Mouse (Mus musculus): Measurements from ENCODE around the gene Adprh. TPM values are rescaled to one million over a fixed set of nuclear protein-coding genes. Genes with fewer than 3 reads are reported as not detected.
"Not testable (repeated sequence)": the region's sequence is repeated elsewhere in the genome, so short reads cannot be mapped to it uniquely, and the experiment has no call there.

Gene Adprh
- 10 to 100 TPM; 63.6 to 63.9 TPM for total RNA-seq (2021)

DNA sequence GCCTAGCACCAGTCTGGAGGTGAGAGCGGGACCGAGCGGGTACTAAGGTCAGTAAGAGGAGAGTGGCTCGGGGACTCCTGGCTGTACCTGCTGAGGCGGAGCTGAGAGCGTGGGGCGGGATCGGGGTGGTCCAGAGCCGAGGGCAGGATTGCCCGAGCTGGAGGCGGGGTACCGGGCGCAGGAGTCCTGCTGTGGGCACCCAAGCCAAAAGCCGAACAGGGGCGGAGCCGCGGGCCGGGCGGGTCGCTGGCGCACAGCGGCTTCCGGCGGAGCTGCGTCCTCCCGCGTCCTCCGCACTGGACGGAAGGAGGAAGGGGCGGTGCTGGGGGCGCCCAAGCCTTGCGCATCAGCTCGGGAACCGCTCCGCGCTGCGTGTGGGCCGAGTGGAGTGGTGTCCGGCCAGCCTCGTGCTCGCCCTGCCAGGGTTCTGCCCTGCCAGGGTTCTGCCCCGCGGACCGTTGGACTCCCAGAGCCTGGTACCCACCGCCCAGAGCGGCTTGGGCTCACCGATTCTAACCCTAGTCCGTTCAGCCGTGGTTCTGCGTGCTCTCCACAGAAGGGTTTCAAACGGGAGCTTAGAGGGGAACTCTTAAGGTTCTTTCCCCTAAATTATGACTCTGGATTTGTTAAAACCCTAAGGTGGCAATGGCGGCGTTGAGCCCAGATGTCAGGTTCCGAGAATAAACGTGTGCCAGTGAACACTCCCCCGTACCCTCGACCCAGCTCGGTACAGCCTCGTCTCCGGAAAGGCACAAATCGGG is at the start of gene Adprh:
Gene Adprh, minus strand, starts transcription at position 262 of the 761 bp plus-strand sequence.
- DNase-seq (ENCODE audit: extremely low spot score in 1 of 2, low spot score in 2 of 2) = peak; percentile 85 to 95
- intact Hi-C loops (cut with DNase I) = no loop called here

DNA sequence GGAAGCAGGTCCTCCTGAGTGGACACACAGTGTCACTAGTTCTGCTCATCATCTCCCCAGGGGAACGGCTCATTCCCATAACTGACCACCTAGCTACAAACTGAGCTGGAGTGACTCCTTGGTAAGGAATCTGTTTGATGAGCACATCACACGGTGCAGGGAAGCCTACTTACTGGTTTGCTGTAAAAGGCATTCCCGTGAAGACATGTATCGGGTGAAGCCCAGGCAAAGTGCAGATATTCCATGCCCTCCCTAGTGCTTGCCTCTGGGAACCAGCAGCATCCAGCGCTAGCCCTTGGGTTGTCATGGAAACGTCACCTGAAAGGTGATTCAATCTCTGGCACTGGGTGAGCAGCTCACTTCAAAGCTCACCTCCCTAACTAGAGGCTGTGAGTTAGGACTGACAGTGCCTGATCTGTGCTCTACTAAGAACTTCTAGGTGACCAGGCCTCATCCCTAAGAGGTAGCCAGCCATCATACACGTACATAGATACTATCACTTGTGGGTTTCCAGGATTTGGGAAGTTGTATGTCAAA is 44.2 kb upstream of the Adprh start:
- intact Hi-C loops (cut with DNase I) = no loop called here
- no peak for DNase-seq (ENCODE audit: extremely low spot score in 1 of 2, low spot score in 2 of 2)

DNA sequence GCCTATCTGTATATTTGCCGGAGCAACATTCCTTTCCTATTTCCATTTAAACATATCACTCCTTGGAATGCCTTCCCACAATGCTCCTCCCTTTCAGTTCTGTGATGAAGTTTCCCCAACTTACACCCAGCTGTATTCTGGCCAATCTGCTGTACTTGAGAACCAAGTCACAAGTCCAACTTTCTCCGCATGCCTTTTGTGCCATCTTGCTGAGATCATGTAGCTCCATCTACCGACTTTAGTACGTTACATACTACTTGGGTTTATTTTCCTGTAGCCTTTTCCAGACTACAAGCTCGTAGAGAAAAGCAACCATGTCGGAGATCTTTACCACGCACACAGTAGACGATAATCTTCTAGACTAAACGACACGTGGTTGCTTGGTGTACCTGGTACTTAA is 41.4 kb upstream of the Adprh start:
- no peak for DNase-seq (ENCODE audit: extremely low spot score in 1 of 2, low spot score in 2 of 2)
- intact Hi-C loops (cut with DNase I) = no loop called here

DNA sequence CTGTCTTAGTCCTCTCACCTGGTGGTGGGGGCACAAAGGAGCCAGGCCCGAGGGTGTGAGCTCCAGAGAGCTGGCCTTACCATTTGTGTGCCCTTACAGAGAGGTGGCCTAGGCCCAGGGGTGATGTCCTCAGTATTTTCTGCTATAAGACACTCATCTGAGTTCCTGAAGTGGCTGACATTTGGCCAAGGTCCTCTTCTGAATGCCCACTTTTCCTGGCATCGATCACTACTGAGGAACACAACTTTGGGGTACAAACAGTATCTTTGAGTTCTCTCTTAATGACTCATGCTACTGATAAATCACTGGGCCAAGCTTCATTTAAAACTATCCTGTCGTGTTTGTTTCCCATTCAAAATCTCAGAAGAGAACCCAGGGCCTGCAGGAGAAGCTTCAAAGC is 40.0 kb upstream of the Adprh start:
- DNase-seq (ENCODE audit: extremely low spot score in 1 of 2, low spot score in 2 of 2) = no peak
- intact Hi-C loops (cut with DNase I) = no loop called here

DNA sequence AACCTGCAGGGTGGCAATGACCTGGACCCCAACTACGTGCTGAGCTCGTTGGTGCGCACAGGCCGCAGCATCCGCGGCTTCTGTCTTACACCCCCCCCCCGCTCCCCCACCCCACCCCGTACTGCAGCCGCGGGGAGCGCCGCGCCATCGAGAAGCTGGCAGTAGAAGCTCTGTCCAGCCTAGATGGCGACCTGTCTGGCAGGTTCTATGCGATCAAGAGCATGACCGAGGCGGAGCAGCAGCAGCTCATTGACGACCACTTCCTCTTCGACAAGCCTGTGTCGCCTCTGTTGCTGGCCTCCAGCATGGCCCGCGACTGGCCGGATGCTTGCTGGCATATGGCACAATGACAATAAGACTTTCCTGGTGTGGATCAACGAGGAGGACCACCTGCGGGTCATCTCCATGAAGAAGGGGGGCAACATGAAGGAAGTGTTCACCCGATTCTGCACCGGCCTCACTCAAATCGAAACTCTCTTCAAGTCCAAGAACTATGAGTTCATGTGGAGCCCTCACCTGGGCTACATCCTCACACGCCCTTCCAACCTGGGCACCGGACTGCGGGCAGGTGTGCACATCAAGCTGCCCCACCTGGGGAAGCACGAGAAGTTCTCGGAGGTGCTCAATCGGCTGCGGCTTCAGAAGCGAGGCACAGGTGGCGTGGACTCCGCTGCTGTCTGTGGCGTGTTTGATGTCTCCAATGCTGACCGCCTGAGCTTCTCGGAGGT is 31.2 kb upstream of the Adprh start:
- intact Hi-C loops (cut with DNase I) = no loop called here
- no peak for DNase-seq (ENCODE audit: extremely low spot score in 1 of 2, low spot score in 2 of 2)

DNA sequence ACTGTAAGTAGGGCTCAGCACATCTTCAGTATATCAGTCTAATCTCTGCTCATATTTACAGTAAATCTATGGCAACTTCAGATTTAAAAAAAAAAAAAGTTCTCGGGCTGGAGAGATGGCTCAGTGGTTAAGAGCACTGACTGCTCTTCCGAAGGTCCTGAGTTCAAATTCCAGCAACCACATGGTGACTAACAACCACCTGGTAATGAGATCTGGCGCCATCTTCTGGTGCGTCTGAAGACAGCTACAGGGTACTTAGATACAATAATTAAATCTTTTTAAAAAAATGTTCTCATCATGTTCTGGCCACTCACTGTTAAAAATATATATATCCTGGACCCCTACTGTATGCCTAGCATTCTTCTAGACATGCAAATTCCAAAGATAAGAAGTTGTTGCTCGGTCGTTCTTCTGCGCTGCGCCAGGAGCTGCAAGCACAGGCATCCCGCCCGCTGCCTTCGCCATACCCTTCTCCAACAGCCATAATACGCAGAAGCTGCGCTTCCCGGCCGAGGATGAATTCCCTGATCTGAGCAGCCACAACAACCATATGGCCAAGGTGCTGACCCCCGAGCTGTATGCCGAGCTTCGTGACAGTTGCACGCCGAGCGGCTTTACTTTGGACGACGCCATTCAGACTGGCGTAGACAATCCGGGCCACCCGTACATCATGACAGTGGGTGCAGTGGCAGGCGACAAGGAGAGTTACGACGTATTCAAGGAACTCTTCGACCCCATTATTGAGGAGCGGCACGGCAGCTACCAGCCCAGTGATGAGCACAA is 30.5 kb upstream of the Adprh start:
- DNase-seq (ENCODE audit: extremely low spot score in 1 of 2, low spot score in 2 of 2) = peak in 1 of 2 experiments; percentile 45
- intact Hi-C loops (cut with DNase I) = no loop called here

DNA sequence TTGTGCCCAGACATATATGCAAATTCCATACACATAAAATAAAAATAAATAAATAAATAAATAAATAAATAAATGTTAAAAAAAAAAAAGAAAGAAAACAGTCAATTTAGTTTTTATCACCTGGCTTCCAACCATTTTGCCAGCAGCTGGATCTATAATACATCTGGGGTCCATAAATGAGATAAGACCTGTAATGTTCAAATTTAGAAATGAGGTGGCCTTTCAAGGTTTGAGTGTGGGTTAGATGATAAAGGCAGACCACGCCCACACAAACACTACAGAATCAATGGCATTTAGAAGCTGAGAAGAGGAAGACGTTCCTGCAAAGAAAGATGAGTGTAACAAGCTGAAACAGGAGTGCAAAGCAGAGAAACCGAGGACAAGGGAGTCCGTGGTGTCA is 28.8 kb upstream of the Adprh start:
- no peak for DNase-seq (ENCODE audit: extremely low spot score in 1 of 2, low spot score in 2 of 2)
- intact Hi-C loops (cut with DNase I) = no loop called here

DNA sequence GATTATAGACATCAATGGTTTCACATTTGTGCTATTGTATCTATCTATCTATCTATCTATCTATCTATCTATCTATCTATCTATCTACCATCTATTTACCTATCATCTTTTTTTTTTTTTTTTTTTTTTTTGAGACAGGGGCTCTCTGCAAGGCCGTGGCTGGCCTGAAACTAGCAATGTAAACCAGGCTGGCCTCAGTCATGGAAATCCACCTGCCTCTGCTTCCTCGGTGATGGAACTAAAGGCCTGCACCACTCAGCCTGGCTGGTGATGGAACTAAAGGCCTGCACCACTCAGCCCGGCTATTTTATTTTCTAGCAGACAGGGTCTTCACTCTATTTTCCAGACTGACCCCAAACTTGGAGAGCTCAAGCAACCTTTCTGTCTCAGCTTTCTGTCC is 25.8 kb upstream of the Adprh start:
- intact Hi-C loops (cut with DNase I) = no loop called here
- DNase-seq (ENCODE audit: extremely low spot score in 1 of 2, low spot score in 2 of 2) = no peak

DNA sequence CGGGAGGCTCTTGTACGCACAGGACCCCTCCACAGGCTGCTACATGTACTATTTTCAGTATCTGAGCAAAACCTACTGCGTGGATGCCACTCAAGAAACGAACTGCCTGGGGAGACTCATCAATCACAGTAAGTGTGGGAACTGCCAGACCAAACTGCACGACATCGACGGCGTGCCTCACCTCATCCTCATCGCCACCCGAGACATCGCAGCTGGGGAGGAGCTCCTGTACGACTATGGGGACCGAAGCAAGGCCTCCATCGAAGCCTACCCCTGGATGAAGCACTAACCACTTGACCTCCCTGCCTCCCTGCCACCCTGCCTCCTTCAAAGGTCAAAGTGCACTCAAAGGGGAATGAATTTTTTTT is 24.7 kb upstream of the Adprh start:
- DNase-seq (ENCODE audit: extremely low spot score in 1 of 2, low spot score in 2 of 2); intact Hi-C loops (cut with DNase I): not testable (repeated sequence)

DNA sequence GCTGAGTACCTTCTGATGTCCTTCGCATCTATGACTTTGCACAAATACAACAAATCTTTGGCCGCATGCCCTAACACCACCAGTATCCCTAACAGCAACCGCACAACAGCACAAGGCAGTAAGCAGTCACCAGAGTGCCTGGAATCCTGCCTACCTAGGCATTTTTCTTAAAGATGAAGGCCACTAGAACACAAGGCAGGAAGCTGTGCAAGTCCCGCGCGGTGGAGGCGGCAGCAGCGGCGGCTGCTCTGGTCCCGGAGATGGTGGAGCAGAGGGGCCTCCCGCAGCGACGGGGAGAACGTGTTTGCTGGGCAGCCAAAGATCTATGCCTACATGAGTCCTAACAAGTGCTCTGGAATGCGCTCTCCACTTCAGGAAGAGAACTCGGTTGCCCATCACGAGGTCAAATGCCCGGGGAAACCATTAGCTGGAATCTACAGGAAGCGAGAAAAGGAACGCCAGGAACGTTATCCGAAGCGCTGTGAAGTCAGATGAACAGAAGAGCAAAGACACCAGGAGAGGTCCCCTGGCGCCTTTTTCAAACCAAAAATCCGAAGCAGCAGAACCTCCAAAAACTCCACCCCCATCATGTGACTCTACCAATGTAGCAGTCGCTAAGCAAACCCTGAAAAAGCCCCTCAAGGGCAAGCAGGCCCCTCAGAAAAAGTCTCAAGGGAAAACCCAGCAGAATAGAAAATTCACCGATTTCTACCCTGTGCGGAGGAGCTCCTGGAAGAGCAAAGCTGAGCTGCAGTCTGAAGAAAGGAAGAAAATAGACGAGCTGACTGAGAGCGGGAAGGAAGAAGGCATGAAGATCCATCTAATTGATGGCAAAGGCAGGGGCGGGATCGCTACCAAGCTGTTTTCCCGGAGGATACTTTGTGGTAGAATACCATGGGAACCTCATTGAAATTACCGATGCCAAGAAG is 24.1 kb upstream of the Adprh start:
- peak in 1 of 2 experiments; percentile 51 for DNase-seq (ENCODE audit: extremely low spot score in 1 of 2, low spot score in 2 of 2)
- intact Hi-C loops (cut with DNase I) = no loop called here

DNA sequence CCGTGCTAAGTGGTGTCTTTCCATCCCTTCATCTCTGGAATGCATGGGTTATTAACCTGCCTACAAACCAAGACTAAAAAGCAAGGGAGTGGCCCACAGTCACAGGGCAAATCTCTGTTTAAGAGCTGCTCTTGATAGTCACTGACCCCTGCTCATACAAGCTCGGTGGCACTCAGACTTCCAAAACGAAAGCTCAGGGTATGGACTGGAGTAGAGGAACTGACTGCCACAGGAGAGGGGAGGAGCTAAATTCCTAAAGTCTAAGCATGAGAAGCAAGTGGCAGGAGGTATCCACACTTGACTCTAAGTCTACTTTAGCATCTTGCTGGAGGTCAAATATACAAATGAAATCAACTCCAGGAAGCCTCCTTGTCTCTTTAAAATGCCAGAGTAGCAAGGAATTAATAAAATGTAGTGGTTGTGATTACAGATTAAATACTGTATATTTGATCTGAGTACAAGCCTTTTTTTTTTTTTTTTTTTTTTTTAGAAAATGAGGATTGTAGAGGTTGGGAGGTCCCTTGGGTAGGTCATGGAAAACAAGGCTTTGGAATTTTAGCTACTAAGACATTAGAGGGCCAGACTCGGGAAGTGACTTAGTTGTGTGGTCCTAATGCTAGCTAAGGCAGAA is 23.3 kb upstream of the Adprh start:
- no peak for DNase-seq (ENCODE audit: extremely low spot score in 1 of 2, low spot score in 2 of 2)
- intact Hi-C loops (cut with DNase I) = no loop called here

DNA sequence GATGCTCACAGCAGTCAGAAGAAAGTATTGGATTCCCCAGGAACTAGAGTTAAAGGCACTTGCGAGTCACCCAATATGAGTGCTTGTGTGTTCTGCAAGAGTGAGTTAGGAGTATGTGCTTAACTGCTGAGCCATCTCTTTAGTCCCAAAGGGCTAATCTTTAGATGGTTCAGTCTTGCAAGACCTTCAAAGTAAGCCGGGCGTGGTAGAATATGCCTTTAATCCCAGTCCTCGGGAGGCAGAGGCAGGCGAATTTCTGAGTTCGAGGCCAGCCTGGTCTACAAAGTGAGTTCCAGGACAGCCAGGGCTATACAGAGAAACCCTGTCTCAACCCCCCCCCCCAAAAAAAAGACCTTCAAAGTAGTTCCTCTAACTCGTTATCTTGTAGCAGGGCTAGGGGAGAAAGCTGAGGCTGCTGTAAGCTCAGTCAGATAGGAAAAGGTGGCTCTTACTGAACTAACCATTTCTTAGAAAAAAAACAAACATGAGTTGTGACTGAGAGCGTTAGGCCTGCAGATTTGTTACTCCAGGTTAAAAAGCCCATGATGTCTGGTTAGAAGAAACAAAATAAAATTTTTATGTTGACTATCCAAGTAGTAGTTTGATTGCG is 22.3 kb upstream of the Adprh start:
- no peak for DNase-seq (ENCODE audit: extremely low spot score in 1 of 2, low spot score in 2 of 2)
- intact Hi-C loops (cut with DNase I) = no loop called here

DNA sequence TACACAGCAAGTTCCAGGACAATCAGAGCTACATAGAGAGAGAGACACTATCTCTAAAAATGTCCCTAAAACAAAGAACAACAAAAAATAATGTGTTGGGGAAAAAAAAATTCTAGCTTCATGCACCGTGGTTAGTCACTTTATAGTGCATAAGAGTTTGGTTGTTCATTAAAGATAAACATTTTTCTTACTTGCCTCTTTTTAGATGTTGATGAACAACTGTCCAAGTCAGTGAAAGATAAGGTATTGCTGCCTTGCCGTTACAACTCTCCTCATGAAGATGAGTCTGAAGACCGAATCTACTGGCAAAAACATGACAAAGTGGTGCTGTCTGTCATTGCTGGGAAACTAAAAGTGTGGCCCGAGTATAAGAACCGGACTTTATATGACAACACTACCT is 21.2 kb upstream of the Adprh start:
- no peak for DNase-seq (ENCODE audit: extremely low spot score in 1 of 2, low spot score in 2 of 2)
- intact Hi-C loops (cut with DNase I) = no loop called here

DNA sequence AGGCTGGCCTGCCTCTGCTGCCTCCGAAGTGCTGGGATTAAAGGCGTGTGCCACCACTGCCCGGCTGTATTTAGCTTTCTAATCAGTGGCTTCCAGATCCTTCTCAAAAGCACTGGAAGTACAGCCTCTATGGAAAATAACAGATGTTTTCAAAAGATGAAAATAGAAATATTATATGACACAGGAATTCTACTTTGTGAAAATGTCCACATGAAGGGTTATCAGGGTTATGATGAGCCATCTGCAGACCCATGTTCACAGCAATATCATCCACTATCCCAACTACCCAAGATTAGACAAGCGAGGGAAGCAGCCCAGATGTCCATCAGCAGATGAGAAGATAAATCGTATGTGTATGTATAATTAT is 20.0 kb upstream of the Adprh start:
- intact Hi-C loops (cut with DNase I) = no loop called here

DNA sequence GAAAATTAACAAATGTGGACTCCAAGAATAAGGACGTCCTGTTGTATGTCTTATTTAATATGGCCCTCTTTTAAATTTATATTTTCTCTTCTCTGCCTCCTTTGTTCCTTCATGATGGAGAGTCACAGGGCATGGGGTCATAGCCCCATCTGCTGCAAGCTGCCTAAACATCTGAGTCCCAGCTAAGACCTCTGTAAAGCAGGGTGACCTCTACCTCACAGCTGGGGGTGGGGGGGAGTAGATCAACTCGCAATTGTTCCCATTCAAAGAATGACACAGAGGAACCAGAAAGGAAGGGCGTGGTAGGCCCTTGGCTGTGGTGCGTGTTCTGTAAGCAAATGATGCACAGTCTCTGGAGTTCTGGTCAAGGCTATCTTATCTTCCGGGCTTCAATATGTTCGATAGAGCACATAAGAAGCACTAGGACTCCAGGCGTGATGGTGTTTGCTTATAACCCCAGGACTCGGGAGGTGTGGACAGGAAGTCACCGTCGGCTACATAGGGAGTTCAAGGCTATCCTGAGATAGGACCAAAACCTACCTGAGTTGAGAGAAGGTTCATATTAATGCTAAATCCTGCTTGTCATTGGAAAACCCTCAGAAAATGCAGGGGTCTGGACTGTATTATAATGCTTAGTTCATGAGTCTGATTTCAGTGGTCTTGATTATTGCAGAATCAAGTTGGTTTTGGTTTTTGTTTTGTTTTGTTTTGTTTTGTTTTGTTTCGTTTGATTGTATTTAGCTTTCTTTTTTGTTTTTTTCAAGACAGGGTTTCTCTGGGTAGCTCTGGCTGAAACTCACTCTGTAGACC is 19.4 kb upstream of the Adprh start:
- DNase-seq (ENCODE audit: extremely low spot score in 1 of 2, low spot score in 2 of 2) = no peak
- intact Hi-C loops (cut with DNase I) = no loop called here

More for the DNA sequence above, 20.0 kb upstream of the Adprh start:
- no peak for DNase-seq (ENCODE audit: extremely low spot score in 1 of 2, low spot score in 2 of 2)

DNA sequence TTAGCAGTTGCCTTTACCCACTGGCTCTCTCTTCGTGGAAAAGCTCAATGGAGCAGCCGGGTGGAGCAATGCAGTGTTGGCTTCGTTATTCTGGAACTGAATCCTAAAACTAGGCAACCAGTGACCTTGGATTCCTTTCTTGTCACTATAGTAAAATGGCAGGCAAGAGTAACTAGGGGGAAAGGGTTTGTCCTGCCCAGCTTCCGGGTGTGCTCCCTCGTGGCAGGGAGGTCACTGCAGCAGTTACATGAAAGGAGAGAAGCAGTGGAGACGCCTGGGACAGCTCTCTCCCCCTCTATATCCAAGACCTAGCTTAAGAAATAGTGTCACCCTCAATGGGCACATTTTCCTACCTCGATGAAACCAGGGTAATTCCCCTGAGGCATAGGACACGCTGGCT is 16.9 kb upstream of the Adprh start:
- DNase-seq (ENCODE audit: extremely low spot score in 1 of 2, low spot score in 2 of 2) = no peak
- intact Hi-C loops (cut with DNase I) = no loop called here

DNA sequence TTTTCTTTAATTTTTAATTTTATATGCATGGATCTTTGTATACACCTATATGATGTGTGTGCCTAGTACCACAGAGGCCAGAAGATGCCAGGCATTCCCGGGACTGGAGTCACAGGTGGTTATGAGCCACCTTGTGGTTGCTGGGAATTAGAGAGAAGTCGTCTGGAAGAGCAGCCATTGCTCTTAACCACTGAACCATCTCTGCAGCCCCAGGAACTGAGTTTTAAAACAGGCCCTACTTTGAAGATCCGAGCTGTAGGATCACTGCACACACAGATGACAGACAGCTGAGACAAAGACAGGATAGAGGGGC is 16.2 kb upstream of the Adprh start:
- no peak for DNase-seq (ENCODE audit: extremely low spot score in 1 of 2, low spot score in 2 of 2)
- intact Hi-C loops (cut with DNase I) = no loop called here
